Mouse (Mus musculus): Measurements from ENCODE around the gene Kcnj13.
A peak's percentile ranks its signal among the peaks of the same experiment; 100 is the strongest.

Gene Kcnj13

DNA sequence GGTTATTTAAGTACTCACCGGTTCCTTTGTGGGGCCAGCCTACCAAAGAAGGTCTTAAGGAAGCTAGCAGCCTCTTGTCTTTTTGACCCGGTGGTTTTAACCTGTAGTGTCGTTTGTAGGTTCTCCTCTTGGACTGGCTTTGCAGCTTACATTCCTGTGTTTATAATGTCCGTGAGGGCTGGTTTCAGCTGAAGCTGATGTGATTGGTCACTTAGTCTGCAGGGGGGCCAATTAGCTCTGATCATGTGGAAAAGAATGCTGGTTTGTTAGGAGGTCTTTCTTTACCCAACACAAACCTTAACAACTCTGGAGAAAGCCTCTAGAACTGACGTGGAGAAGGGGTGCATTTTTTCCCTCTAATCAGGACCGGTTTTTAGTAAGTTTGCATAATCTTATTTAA, at the start of gene Kcnj13:
Gene Kcnj13 (minus strand): TSS at position 136 of the 400 bp plus-strand sequence.
- no peak for DNase-seq (ENCODE audit: low spot score in 2 of 2)

DNA sequence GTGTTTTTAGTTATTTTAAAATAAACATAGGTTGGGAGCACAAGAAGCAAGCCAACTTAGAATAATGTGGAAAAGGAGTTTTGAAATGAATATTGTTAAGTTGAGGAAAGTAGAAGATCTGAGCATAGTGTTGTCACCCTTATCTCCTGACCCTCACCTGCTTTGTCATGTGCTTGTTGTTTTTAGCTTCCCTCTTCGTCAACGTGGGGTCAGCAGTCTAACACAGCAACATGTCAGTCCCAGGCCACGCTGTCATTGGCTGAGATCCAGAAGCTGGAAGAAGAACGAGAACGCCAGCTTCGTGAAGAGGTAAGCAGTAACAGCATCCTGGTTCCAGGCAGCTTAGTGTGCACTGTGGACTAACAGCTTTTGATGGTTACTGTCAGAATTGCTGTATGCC, 42.1 kb upstream of the Kcnj13 start:
- no peak for DNase-seq (ENCODE audit: low spot score in 2 of 2)

DNA sequence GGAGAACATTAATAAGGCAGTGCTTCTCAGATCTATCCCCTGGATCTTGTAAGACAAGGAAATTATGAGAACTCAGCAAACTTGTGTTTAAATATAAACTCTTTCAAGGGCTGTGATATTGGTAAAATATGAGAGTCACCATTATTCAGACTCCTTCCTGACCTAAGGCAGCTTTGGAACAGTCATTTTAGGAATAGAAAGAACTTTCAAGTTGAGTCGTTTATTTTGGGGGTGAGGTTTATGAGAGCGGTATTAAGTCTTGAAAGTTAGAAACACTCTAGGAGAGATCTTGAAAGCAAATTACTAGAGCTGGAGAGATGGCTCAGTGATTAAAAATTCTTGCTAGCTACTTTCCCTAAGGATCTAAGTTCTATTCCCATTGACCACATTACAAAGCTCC, 40.6 kb upstream of the Kcnj13 start:
- no peak for DNase-seq (ENCODE audit: low spot score in 2 of 2)

DNA sequence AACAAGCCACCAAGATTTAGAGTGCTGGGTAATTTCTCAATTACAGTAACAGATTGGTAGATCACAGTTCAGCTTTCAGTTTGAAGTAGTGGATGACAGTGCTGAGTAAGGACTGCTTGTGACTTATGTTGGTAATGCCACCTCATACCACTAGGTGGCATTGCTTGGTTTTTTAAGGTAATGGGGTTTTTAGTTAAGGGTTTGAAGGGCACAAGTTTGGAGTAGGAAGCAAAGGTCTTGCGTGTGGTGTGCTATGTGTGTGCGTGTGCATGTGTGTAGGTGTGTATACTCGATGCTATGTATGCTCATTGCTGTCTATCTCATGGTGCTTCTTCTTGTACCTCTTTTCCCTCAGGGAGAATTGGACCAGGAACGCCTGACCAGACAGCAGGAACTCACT, 24.2 kb upstream of the Kcnj13 start:
- DNase-seq (ENCODE audit: low spot score in 2 of 2): peak in 1 of 2 experiments; percentile 1

DNA sequence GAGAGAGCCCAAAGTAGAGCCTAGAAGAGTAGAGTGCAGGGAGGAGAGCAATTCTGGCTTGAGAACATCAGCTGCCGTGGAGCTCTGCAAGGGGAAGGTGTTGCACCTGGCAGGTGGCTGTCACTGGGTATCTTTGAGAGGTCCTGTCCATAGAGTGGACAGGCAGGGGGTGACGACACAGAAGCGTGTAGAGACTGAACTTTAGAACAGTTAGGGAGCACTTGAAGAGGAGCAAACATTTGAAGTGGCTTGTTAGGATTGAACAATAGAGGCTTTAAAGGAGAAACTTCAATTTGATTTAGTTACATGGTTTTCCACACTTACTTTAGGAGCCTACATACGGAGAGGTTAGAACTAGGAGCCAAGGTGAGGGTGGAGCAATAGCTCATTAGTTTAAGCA, 14.9 kb upstream of the Kcnj13 start:
- no peak for DNase-seq (ENCODE audit: low spot score in 2 of 2)

DNA sequence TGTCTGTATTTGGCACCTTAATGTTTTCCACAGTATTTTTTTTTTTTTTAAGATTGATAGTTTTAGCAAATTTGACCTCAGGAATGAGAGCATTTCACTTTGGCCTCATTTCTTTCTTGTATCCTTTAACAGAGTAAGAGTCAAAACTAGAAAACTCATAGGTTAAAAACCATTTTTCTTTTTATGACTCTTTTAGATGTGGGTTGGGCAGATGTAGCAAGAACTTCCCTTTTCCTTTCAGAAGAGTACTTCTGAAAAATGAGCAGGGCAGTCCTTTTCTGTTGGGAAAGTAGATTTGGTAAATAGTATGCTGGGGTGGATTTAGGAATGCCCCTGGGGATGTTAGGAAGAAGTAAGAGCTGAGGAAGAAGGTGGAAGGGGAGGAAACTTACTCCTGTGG, 11.5 kb upstream of the Kcnj13 start:
- no peak for DNase-seq (ENCODE audit: low spot score in 2 of 2)

DNA sequence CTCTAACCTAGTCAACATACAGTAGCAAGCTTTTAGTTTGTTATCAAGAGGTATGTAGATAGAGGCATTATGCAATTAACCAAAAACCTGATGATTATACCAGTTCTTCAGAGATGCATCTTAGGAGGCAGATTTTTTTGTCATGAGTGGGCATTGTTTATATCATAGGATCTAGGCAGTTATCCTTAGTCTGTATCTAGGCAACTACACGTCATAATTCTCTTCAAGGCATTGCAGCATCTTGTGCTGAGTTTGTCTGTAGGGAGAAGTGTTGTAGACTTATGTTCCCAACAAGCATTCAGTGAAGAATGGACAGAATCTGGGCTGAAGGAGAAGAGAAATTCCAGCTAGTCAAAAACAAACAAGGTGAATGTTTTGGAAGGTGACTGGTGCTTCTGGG, 10.2 kb upstream of the Kcnj13 start:
- no peak for DNase-seq (ENCODE audit: low spot score in 2 of 2)

DNA sequence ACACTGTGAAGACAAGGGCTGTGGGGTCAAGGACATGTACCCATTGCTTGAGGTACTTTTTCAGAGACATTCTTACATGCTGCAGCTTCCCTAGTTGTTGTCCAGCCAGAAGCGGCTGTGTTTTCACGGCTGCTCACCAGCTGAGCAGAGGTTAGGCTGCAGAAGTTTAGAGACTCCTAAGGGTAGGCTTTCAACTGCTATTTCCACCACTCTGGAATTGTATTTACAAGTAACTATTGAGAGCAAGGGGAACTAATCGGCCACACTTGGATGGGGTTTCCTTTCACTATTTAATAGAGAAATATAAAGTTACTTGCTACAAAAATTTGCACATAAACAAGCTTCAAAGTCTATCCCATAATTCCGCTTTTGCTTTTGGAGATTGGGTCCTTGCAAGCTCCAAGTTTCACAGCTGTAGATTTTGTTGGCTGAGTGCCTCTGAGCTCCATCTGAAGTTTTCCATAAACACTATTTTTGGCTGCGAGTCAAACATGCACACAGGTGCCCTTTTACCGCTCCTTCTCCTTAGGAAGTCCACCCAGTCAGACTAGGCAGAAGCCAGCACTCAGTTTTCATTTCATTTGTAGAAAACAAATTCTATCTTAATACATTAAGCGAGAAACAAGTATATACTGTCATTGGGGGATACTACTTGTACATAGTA, 2.5 kb upstream of the Kcnj13 start:
- DNase-seq (ENCODE audit: low spot score in 2 of 2): no peak

DNA sequence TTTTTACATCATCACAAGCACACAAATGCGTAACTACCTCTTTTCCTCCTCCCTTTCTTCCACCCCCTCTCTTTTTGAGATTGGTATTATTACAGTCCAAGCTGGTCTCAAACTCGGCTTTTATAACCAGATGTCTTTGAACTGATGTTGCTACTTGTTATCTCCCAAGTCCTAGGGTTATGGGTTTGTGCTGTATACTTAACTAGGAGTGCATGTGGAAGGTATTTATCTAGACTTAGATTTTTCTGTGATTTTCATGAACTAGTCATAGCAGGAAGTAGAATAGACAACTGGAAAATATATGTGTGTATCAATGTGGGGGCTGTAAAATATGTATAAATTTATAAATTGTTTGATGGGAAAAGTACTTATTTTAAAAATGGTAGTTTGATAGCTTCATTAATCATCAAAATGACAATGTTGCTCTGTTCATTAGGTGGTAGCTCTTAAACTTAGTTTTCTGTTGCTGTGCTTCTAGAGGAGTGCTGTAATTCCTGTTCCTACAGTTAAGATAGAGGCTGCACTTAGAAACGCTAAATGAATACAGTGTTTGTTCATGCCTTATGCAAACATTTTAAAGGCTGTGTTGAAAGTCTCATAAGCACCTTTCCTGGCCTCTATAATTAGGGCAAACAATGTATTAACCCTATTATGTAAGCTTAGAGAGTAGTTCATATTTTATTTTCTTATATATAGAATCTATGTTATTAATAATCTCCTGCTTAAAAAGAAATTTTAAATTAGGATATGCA, 909 bp downstream of the Kcnj13 start:
- DNase-seq (ENCODE audit: low spot score in 2 of 2): no peak

DNA sequence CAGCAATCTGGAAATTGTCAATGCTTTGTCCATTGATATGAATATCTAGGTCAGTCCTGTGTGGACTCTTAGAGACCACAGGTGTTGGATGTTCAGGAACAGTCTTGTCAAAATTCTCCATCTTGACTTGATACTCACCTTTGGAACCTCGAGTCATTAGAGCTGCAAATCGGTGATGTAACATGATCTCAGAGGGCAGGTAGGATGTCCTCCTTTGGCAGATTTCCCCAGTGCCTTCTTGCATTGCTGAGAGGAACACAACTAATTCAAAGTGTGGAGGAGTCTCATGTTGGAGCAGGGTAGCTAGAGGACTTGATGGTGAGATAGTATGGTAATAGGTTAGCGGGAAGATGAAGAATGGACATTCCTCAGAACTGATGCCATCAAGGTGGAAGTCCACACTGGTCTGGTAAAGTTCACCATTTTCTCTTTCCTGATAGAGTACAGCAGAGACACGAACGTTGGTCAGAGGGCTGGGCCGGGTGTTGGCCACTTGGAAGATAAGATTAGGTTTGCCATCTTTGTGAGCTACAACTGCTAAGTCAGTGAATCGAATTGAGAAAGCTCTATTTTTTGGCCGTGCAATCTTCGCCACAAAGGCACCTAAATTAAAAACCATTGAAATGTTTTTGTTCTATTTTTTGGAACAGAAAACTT, 8.0 kb downstream of the Kcnj13 start:
- DNase-seq (ENCODE audit: low spot score in 2 of 2): no peak

DNA sequence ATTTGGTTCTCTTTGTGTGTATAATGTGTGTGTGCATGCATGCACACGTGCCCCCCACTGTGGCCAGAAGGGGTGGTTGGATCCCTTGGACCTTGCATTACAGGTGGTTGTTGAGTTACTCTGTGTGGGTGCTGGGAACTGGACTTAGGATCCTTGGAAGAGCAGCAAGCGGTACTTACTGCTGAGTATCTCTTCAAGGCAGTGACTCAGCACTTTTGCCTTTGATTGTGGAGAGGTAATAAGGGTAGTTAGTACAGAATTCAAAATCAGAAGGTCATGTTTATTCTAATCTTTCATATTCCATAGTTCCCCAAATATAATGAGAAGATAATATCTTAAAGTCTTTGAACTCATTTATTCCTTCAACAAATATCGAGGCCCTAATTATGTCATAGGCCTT, 13.4 kb downstream of the Kcnj13 start:
- no peak for DNase-seq (ENCODE audit: low spot score in 2 of 2)

DNA sequence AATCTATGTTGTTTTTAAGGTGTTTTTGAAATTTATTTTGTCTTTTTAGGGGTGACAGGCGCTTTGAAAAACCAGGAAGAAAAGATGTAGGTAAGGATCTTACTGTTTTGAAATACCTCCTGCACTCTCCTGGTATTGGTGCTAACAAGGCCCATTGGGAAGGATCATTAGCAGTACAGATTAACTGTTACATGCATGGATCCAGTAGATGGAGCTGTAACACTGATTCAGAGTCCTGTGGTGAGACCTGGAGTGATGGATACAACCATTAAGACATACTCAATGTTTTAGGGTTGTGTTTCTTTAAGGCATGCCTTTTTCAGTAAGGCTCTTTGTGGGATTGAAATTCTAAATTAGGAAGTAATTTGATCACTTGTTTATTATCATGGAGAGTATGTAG, 14.6 kb downstream of the Kcnj13 start:
- DNase-seq (ENCODE audit: low spot score in 2 of 2): no peak

DNA sequence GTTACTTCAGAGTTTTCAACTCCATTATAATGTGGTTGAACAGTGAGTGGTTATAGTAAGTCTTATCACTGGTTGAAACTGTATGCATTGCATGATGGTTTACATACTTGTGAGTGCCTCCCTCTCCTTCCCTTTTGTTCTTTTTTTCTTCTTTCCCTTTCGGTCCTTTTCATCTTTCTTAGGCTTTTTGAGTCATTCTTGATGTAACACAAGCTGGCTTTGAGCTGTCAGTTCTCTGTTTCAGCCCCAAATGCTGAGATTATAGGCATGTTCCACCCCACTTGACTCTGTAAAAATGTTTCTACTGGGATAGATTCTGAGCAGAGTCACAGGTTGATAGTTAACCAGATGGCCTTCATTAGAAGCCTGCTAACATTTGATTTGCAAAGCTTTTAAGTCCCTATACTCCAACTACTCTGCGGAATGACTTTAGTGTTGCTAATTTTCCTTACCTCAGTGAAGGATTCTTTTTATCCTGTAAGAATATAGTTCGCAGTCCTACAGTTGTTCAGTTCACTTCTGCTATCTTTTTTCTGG, 16.4 kb downstream of the Kcnj13 start:
- DNase-seq (ENCODE audit: low spot score in 2 of 2): no peak

DNA sequence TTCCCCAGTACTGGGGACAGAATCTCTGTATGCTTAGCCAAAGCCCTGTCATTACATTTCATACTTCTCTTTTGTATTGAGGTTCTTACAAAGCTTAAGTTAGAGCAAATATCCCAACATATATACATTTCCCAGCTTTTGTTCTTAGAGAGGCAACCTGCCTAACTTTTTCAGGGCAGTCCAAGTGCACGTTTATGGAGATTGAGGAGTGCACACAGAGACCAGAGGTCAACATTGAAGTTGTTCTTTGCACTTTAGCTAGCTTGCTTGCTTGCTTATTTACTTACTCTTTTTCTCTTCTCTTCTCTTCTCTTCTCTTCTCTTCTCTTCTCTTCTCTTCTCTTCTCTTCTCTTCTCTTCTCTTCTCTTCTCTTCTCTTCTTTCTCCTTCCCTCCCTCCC, 34.3 kb downstream of the Kcnj13 start:
- no peak for DNase-seq (ENCODE audit: low spot score in 2 of 2)

DNA sequence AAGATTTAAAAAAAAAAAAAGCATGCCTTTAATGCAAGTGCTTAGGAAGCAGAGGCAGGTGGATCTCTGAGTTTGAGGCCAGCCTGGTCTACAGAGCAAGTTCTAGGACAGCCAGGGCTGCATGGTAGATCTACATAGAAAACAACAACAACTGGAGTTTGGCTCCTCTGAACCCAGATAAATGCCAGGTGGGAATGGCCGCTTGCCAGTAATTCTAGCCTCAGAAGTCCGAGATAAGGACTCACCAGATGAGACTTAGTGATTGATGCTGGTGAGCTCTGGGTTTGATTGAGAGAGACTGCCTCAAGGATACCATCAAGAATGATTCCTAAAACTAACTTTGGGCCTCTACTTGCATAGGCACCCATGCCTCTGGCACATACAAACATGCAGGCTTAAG, 44.0 kb downstream of the Kcnj13 start:
- no peak for DNase-seq (ENCODE audit: low spot score in 2 of 2)
